Mouse (Mus musculus): ENCODE measurements around the gene Fam240a. TPM values are rescaled to one million over a fixed set of nuclear protein-coding genes. Genes with fewer than 3 reads are reported as not detected.

Gene Fam240a
- polyA plus RNA-seq, 1 experiment from 2014 or later, result not detected

DNA sequence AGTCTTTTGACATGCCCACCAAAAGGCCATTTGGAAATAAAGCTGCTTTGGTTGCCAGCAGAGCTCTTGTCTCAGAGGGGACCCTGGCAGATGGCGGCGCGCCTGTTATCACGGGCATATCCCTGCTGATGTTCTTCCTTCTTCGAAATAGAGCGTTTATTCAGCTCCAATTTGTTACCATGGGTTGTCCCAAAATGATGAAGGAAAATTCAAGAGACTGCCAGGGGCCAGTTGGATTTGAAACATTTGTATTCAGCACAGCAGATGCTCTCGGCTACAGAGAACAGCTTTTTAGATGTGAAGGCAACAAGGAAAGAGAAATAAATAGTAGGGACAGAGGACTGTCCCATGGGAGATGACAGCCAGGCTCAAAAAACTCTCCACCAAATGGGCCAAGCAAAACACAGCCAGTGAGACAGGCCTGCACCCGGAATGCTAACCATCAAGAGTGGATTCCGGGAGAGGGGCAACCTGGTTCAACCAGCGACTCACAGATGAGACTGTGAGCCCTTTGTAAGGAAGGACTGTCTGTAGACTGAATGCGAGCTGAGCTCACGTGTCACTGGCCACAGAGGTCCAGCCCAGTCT, 17.3 kb upstream of the Fam240a start:
- Histone ChIP-seq H3K4me2 (ENCODE audit: low read depth) (no peak overlapping the region), H3K36me3 (ENCODE audit: control insufficient read depth, insufficient read depth, low read length) (no peaks in the 10 kb centered on the region), H3K9me3 (ENCODE audit: control insufficient read depth, low read length) (no peaks in the 10 kb centered on the region), H3K4me1 (ENCODE audit: control insufficient read depth, insufficient read depth, low read length) (no peaks in the 10 kb centered on the region), H3K4me3 (ENCODE audit: low read depth, low read length) (no peak overlapping the region), H3K9ac (ENCODE audit: low read length) (no peak overlapping the region), H3K27ac (ENCODE audit: low read depth, low read length) (no peak overlapping the region), H3K27me3 (ENCODE audit: control insufficient read depth, insufficient read depth, low read length) (no peaks in the 10 kb centered on the region)
- ATAC-seq (ENCODE audit: insufficient read depth, low FRiP score, low TSS enrichment) (no peak), DNase-seq (ENCODE audit: low spot score) (no peak)
- WGBS, result 77% methylated on average over 12 of the region's 12 CpGs

DNA sequence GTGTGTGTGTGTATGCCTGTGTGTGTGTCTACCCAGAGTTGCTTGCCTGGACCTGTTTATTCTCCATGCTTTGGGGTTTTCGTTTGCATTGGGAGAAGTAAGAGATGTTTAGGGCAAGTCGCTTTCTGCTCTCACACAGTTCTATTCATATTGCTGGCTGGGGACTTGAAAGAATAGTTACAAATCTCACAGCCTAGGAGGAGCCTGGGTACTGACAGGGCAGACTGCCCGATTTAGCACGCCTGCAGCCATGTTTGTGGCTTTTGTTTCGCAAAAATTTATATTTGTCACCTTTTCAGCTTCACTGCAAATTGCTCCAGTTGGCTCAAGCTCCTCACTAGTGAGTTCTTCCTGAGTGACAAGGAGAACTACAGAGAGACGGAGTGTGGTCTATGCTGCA, 14.9 kb upstream of the Fam240a start:
- Histone ChIP-seq H3K4me1 (ENCODE audit: control insufficient read depth, insufficient read depth, low read length) (no peaks in the 10 kb centered on the region), H3K27ac (ENCODE audit: low read depth, low read length) (no peak overlapping the region), H3K9ac (ENCODE audit: low read length) (no peak overlapping the region), H3K36me3 (ENCODE audit: control insufficient read depth, insufficient read depth, low read length) (no peaks in the 10 kb centered on the region), H3K27me3 (ENCODE audit: control insufficient read depth, insufficient read depth, low read length) (no peaks in the 10 kb centered on the region), H3K4me3 (ENCODE audit: low read depth, low read length) (no peak overlapping the region), H3K9me3 (ENCODE audit: control insufficient read depth, low read length) (no peaks in the 10 kb centered on the region), H3K4me2 (ENCODE audit: low read depth) (no peak overlapping the region)
- WGBS, result 54% methylated on average over 6 of the region's 6 CpGs
- ATAC-seq (ENCODE audit: insufficient read depth, low FRiP score, low TSS enrichment) (peak; percentile 20; the same call in 1 of the 2 replicates), DNase-seq (ENCODE audit: low spot score) (no peak)

DNA sequence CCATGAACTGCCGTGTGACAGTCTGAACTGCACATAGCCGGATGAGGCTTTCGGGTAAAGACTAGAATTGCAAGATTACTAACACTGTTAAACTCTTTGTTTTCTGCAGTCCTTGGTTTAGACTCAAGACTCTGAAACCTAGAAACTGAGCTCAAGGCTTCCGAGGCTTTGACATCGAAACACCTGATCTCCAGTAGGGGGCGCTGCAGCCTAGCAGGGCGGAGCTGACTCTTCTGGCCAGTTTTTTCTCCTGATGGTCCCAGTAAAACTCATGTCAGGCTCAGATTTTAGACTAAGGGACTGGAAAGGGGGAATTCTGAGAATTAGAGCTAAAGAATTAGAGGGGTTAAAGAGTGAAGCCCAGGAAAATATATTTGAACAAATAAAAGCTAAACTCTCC, 6.1 kb upstream of the Fam240a start:
- H3K4me1 ChIP-seq (ENCODE audit: control insufficient read depth, insufficient read depth, low read length), result no peaks in the 10 kb centered on the region
- WGBS, result 17% methylated on average over 7 of the region's 7 CpGs
- H3K36me3 ChIP-seq (ENCODE audit: control insufficient read depth, insufficient read depth, low read length), result no peaks in the 10 kb centered on the region
- ATAC-seq (ENCODE audit: insufficient read depth, low FRiP score, low TSS enrichment), result no peak
- H3K9ac ChIP-seq (ENCODE audit: low read length), result no peak overlapping the region
- no peak overlapping the region for H3K4me3 ChIP-seq (ENCODE audit: low read depth, low read length)
- DNase-seq (ENCODE audit: low spot score), result peak; percentile 79
- H3K9me3 ChIP-seq (ENCODE audit: control insufficient read depth, low read length), result no peaks in the 10 kb centered on the region
- no peak overlapping the region for H3K27ac ChIP-seq (ENCODE audit: low read depth, low read length)
- H3K4me2 ChIP-seq (ENCODE audit: low read depth), result no peak overlapping the region
- no peaks in the 10 kb centered on the region for H3K27me3 ChIP-seq (ENCODE audit: control insufficient read depth, insufficient read depth, low read length)

DNA sequence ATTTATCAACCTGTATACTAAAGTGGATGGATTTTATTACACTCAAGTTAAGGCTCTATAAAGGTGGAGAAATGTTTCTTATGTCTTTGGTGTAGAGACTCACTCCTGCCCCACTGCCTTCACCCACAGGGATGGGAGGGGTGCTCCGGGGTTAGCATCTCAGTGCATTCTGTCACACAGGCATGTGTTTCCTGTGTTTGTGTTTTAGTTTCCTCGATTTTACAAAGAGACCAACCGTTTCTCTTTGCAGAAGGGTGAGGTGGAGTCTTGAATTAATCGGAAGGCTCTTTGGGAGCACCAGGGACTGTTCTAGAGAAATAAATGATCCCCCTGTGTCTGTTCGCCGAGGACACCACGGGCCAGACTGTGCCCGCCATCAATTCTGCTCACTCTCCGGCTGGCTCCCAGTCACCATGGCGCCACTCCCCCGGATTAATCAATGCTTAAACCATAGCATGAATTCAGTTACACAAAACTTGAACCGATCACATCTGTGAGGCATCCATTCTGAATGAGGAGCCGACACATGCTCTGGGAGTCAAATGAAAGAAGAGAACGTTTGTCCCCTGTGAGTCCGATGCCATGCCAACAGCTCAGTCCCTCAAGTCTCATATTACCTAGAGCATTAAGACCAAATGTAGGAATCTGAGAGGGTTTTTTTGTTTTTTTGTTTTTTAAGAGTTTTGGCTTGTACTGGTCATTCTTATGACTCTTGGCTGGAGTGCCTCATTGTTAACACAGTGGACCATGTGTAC, 4.2 kb upstream of the Fam240a start:
- Histone ChIP-seq H3K4me1 (ENCODE audit: control insufficient read depth, insufficient read depth, low read length) (no peaks in the 10 kb centered on the region), H3K9ac (ENCODE audit: low read length) (no peak overlapping the region), H3K27ac (ENCODE audit: low read depth, low read length) (no peak overlapping the region), H3K4me2 (ENCODE audit: low read depth) (no peak overlapping the region), H3K27me3 (ENCODE audit: control insufficient read depth, insufficient read depth, low read length) (no peaks in the 10 kb centered on the region), H3K36me3 (ENCODE audit: control insufficient read depth, insufficient read depth, low read length) (no peaks in the 10 kb centered on the region), H3K9me3 (ENCODE audit: control insufficient read depth, low read length) (no peaks in the 10 kb centered on the region), H3K4me3 (ENCODE audit: low read depth, low read length) (no peak overlapping the region)
- ATAC-seq (ENCODE audit: insufficient read depth, low FRiP score, low TSS enrichment) (no peak), DNase-seq (ENCODE audit: low spot score) (no peak)
- 61% methylated on average over 15 of the region's 15 CpGs for whole genome bisulfite sequencing

DNA sequence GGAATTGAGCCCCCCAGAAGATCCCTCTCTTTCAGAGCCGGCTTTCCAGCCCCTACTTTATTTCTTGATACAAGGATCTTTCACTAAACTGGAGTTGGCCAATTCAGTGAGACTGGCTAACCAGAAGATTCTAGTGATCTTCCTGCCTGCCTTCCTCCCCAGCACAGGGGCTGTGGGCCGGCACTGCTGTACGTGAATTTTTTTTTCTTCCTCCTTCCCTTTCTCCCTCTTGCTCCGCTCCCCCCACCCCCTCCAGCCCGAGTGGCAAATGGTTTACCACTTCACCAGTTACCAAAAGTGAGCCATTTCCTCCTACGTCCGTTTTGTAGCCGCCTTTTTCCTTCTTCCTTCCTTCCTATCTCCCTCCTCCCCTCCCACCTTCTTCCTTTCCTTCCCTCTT, 1.2 kb downstream of the Fam240a start:
- DNase-seq (ENCODE audit: low spot score) (no peak), ATAC-seq (ENCODE audit: insufficient read depth, low FRiP score, low TSS enrichment) (no peak)
- Histone ChIP-seq H3K9ac (ENCODE audit: low read length) (no peak overlapping the region), H3K9me3 (ENCODE audit: control insufficient read depth, low read length) (no peaks in the 10 kb centered on the region), H3K4me3 (ENCODE audit: low read depth, low read length) (no peak overlapping the region), H3K27me3 (ENCODE audit: control insufficient read depth, insufficient read depth, low read length) (no peaks in the 10 kb centered on the region), H3K4me2 (ENCODE audit: low read depth) (no peak overlapping the region), H3K4me1 (ENCODE audit: control insufficient read depth, insufficient read depth, low read length) (no peaks in the 10 kb centered on the region), H3K36me3 (ENCODE audit: control insufficient read depth, insufficient read depth, low read length) (no peaks in the 10 kb centered on the region), H3K27ac (ENCODE audit: low read depth, low read length) (no peak overlapping the region)
- 68% methylated on average over 8 of the region's 8 CpGs for WGBS

DNA sequence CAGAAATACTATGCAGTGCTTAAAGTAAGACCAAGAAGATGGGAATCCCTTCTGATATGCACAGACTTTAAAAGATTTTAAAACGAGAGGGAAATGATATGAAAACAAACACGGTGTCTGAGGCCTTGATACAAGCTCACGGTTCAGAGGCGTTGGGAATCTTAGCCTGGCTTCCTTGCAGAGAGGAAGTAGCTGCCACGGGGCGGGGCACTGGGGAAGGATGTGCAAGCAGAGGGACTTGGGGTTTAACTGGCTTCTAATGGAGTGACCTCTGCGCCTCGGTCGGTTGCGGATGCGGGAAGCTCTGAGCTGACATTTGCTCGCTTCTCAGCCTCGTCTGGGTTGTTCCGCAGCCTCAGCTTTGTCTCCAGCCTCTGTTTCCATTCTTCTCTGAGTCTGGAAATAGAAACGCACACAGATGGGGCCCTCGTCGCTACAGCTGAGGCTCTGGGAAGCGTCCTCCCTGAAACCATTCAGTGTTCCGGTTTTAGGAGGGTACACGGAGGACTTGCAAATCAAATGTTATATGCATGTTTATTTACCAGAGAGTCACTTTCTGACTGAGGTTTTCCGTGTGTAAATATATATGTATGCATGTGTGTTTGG, 1.9 kb downstream of the Fam240a start:
- ATAC-seq (ENCODE audit: insufficient read depth, low FRiP score, low TSS enrichment) (no peak), DNase-seq (ENCODE audit: low spot score) (no peak)
- Histone ChIP-seq H3K27me3 (ENCODE audit: control insufficient read depth, insufficient read depth, low read length) (no peaks in the 10 kb centered on the region), H3K4me1 (ENCODE audit: control insufficient read depth, insufficient read depth, low read length) (no peaks in the 10 kb centered on the region), H3K36me3 (ENCODE audit: control insufficient read depth, insufficient read depth, low read length) (no peaks in the 10 kb centered on the region), H3K4me2 (ENCODE audit: low read depth) (no peak overlapping the region), H3K9me3 (ENCODE audit: control insufficient read depth, low read length) (no peaks in the 10 kb centered on the region), H3K9ac (ENCODE audit: low read length) (peak overlapping the region; percentile 36; the same call in 1 of the 2 replicates), H3K4me3 (ENCODE audit: low read depth, low read length) (no peak overlapping the region), H3K27ac (ENCODE audit: low read depth, low read length) (no peak overlapping the region)
- WGBS, result 61% methylated on average over 21 of the region's 21 CpGs

DNA sequence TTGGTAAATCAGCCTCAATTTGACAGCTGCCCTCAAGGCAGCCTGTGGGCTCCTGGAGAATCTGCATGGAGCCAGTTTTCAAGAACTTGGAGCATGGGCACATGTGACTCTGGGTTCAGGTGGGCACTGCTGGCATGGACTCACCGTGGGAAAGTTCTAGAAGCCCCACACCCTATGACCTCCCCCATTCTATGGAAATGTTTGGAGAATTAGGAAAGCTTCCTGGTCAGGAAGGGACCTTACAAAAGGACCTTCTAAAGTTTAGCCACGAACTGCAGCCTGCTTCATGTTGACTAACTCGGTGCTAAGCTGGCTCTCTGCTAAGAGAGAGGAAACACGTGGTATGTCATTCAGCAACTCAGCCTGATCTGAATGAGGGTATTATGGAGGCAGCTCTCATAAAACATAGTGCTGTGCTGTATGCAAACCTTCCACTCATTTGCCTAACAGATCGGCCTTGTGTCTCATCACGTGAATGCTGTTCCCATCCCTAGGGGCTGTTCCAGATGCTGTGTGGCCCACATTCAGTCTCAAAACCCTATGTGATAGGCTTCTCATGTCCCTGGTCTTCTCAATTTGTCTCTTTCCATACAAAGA, 7.2 kb downstream of the Fam240a start:
- DNase-seq (ENCODE audit: low spot score) (no peak), ATAC-seq (ENCODE audit: insufficient read depth, low FRiP score, low TSS enrichment) (no peak)
- H3K27me3 ChIP-seq (ENCODE audit: control insufficient read depth, insufficient read depth, low read length), result no peaks in the 10 kb centered on the region
- H3K9me3 ChIP-seq (ENCODE audit: control insufficient read depth, low read length), result no peaks in the 10 kb centered on the region
- no peak overlapping the region for H3K27ac ChIP-seq (ENCODE audit: low read depth, low read length)
- no peaks in the 10 kb centered on the region for H3K36me3 ChIP-seq (ENCODE audit: control insufficient read depth, insufficient read depth, low read length)
- 79% methylated on average over 6 of the region's 6 CpGs for WGBS
- H3K4me3 ChIP-seq (ENCODE audit: low read depth, low read length), result no peak overlapping the region
- H3K9ac ChIP-seq (ENCODE audit: low read length), result no peak overlapping the region
- no peaks in the 10 kb centered on the region for H3K4me1 ChIP-seq (ENCODE audit: control insufficient read depth, insufficient read depth, low read length)
- no peak overlapping the region for H3K4me2 ChIP-seq (ENCODE audit: low read depth)

DNA sequence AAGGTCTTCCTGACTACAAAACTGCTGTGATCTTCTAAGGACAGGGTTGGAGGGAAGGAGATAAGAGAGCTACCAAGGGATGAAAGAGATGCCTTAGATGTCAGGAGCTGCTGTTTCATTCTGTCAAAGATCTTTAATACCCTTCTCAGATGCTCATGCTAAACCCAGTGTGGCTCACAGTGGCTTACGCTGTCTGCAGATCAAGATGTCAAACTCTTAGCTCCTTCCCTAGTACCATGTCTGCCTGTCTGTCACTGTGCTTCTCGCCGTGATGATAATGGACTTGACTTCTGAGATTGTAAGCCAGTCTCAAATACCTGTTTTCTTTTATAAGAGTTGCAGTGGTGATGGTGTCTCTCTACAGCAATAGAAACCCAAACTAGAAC, 8.0 kb downstream of the Fam240a start:
- no peak for DNase-seq (ENCODE audit: low spot score)
- 95% methylated on average over 3 of the region's 3 CpGs for WGBS

More for the DNA sequence above, 8.0 kb downstream of the Fam240a start:
- no peaks in the 10 kb centered on the region for H3K36me3 ChIP-seq (ENCODE audit: control insufficient read depth, insufficient read depth, low read length)
- no peak overlapping the region for H3K9ac ChIP-seq (ENCODE audit: low read length)
- H3K4me2 ChIP-seq (ENCODE audit: low read depth), result no peak overlapping the region
- H3K27ac ChIP-seq (ENCODE audit: low read depth, low read length), result no peak overlapping the region
- no peaks in the 10 kb centered on the region for H3K27me3 ChIP-seq (ENCODE audit: control insufficient read depth, insufficient read depth, low read length)
- H3K4me1 ChIP-seq (ENCODE audit: control insufficient read depth, insufficient read depth, low read length), result no peaks in the 10 kb centered on the region
- no peak for ATAC-seq (ENCODE audit: insufficient read depth, low FRiP score, low TSS enrichment)
- H3K4me3 ChIP-seq (ENCODE audit: low read depth, low read length), result no peak overlapping the region
- H3K9me3 ChIP-seq (ENCODE audit: control insufficient read depth, low read length), result no peaks in the 10 kb centered on the region

Measured in neural tube, embryonic 11.5 days (tissue).